Mouse (Mus musculus): Measurements from ENCODE around the gene Angptl4.

DNA sequence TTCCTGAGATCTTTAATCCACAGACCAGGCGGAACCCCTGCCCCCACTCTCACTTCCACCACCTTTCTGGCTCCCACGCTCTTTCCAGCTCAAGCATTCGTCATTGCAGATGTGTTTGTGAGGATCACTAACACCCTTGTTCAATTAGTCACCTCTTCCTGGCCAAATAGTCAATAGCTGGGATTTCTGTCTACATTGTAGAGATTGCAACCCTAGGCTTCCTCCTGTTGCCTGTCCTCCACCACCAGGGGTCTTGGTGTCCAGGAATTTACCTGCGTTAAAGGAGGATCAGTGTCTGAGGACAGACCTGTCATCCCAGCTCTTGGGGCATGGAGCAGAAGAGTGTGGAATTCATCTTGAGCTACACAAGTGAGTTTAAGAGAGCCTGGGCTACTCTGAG, 437 bp upstream of the Angptl4 start:
- TF ChIP-seq CTCF (conservative IDR thresholded peaks at IDR 0.05 in 1 of 2, IDR thresholded peaks at IDR 0.05 in 1 of 2; ENCODE audit: low read depth in 2 of 2, low read length in 2 of 2) (peak in 1 of 2 experiments; percentile 34; a peak in 2 of 4 replicates), EP300 (IDR thresholded peaks at IDR 0.05; ENCODE audit: low read length) (no peak), MYC (IDR thresholded peaks at IDR 0.05; ENCODE audit: low read depth, low read length) (no peak), ZMIZ1 (IDR thresholded peaks at IDR 0.05; ENCODE audit: low read depth, low read length) (no peak), RAD21 (IDR thresholded peaks at IDR 0.05; ENCODE audit: low read depth, low read length) (no peak), E2F4 (IDR thresholded peaks at IDR 0.05; ENCODE audit: insufficient replicate concordance, low read depth, low read length) (no peak), POLR2A (IDR thresholded peaks at IDR 0.05; ENCODE audit: low read depth, low read length) (no peak), CHD1 (IDR thresholded peaks at IDR 0.05; ENCODE audit: low read depth, low read length) (no peak), TCF12 (IDR thresholded peaks at IDR 0.05; ENCODE audit: low read depth, low read length) (no peak), ELF1 (IDR thresholded peaks at IDR 0.05; ENCODE audit: low read depth, low read length) (no peak), ETS1 (conservative IDR thresholded peaks at IDR 0.05; ENCODE audit: low read depth, low read length) (no peak), ZNF384 (IDR thresholded peaks at IDR 0.05; ENCODE audit: low read depth, low read length) (no peak), ZC3H11A (IDR thresholded peaks at IDR 0.05; ENCODE audit: low read depth, low read length) (no peak)
